Mouse (Mus musculus) intestine, embryonic 14.5 days (tissue): ENCODE data around the gene Htatip2. TPM values are rescaled to one million over a fixed set of nuclear protein-coding genes. Genes with fewer than 3 reads are reported as not detected.

ENCODE experiments used
- ATAC-seq: fragments of 200-750 bp; cut with Nextera tagmentation; replicated peaks from 2 replicates; pipeline ENCODE4 v1.8.0; 2017; ENCODE audit warnings: low read depth, moderate number of reproducible peaks, moderate TSS enrichment, moderate library complexity; ENCODE audit not compliant: low FRiP score, low TSS enrichment
- DNase-seq: peaks from one replicate; pipeline ENCODE4 v3.0.0-alpha.2; 2018; ENCODE audit warnings: low spot score
- H3K27ac ChIP-seq: fragments of 300-500 bp; sonication (generic); 2 replicates; pipeline ENCODE4 v1.5.1; 2014; ENCODE audit warnings: low read depth, mild to moderate bottlenecking, control low read depth
- H3K27me3 ChIP-seq: fragments of 300-500 bp; sonication (generic); replicated peaks from 2 replicates; pipeline ENCODE4 v1.6.1; 2014; ENCODE audit warnings: low read length, control low read depth; ENCODE audit not compliant: control insufficient read depth, insufficient read depth
- H3K36me3 ChIP-seq: fragments of 300-500 bp; sonication (generic); 2 replicates; pipeline ENCODE4 v1.6.1; 2014; ENCODE audit warnings: low read length, control low read depth; ENCODE audit not compliant: control insufficient read depth, insufficient read depth
- H3K4me1 ChIP-seq: fragments of 300-500 bp; sonication (generic); replicated peaks from 2 replicates; pipeline ENCODE4 v1.6.1; 2014; ENCODE audit warnings: low read length, control low read depth, mixed read lengths; ENCODE audit not compliant: control insufficient read depth, insufficient read depth
- H3K4me2 ChIP-seq: fragments of 300-500 bp; sonication (generic); 2 replicates; pipeline ENCODE4 v1.6.1; 2014; ENCODE audit warnings: low read length
- H3K4me3 ChIP-seq: fragments of 300-500 bp; sonication (generic); 2 replicates; pipeline ENCODE4 v1.5.1; 2014; ENCODE audit warnings: low read depth, low read length, control low read depth, mixed read lengths
- H3K9ac ChIP-seq: fragments of 300-500 bp; sonication (generic); 2 replicates; pipeline ENCODE4 v1.6.1; 2014; ENCODE audit warnings: mild to moderate bottlenecking, low read length
- H3K9me3 ChIP-seq: fragments of 300-500 bp; sonication (generic); 2 replicates; pipeline ENCODE4 v1.6.1; 2016; ENCODE audit warnings: low read length, control low read depth; ENCODE audit not compliant: control insufficient read depth
- WGBS: fragments of 180-500 bp; shearing (Covaris S2); extraction: QIAGEN DNeasy Blood & Tissue Kit; methylation state at CpG from one replicate; pipeline ENCODE4 v1.1.7; 2014; 5-methylcytosine and 5-hydroxymethylcytosine counted together
- polyA plus RNA-seq: library from polyadenylated mRNA; unstranded; fragments of >200 nt; fragmentation: Nextera tagmentation; extraction: Ambion mirVana; gene quantifications from 2 replicates; pipeline ENCODE4 v1.2.1, GENCODE M21; 2014

Gene Htatip2
- polyA plus RNA-seq, 1 experiment from 2014 or later: 14.0 TPM

DNA sequence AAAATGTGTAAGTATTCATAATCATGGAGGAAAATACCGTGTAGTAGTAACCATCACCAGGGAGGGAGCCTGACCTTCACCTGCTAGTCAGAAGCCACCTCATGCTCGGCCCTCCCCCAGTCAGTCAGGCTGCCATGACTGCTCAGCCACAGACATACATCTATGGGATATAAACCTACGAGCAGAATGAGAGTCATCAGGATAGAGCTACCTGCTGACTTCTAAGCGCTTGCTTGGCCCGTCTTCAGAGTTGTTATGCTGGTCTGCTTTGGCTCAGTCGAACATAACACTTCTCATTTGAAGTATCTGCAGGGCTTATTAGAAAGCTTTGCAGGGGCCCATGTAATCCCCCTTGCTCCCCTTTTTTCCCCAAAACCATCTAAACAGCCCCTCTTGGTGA, 44.6 kb downstream of the Htatip2 start:
- H3K4me2 ChIP-seq: no peak overlapping the region
- H3K9ac ChIP-seq: no peak overlapping the region
- H3K4me3 ChIP-seq: no peak overlapping the region
- ATAC-seq (no peak), DNase-seq (no peak)
- no peaks in the 10 kb centered on the region for H3K27me3 ChIP-seq
- H3K36me3 ChIP-seq: peaks cover 56% of the 10 kb centered on the region
- no peaks in the 10 kb centered on the region for H3K4me1 ChIP-seq
- 88% methylated on average over 6 of the region's 6 CpGs for WGBS
- H3K9me3 ChIP-seq: no peaks in the 10 kb centered on the region
- no peak overlapping the region for H3K27ac ChIP-seq

DNA sequence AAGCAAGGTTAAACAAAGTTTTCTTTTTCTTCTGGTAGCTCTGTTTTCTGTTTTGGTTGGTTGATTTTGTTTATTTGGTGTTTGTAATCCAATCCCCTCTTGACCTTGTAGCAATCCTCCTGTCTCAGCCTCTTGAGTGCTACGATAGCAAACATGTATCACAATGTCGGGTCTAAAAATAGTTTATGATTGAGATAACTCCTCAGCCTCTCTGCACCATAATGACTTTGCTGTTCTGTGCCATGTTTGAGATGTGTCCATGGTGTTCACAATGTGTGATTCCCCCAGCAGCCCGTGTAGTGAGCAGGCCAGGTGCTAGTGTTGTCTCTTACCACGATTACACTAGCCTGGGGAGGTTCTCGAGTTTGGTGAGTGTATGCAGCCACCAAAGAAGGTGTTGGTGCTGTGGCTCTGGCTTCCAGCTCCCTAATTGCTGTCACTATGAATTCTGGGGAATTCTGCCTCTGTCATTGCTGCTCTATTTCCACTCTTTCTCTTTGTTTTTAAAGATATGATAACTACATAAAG, 45.8 kb downstream of the Htatip2 start:
- Histone ChIP-seq H3K4me3 (no peak overlapping the region), H3K4me2 (no peak overlapping the region), H3K27me3 (no peaks in the 10 kb centered on the region), H3K36me3 (peaks cover 54% of the 10 kb centered on the region), H3K27ac (no peak overlapping the region), H3K4me1 (no peaks in the 10 kb centered on the region), H3K9me3 (no peaks in the 10 kb centered on the region), H3K9ac (no peak overlapping the region)
- 65% methylated on average over 5 of the region's 5 CpGs for WGBS
- no peak for ATAC-seq
- DNase-seq: no peak

DNA sequence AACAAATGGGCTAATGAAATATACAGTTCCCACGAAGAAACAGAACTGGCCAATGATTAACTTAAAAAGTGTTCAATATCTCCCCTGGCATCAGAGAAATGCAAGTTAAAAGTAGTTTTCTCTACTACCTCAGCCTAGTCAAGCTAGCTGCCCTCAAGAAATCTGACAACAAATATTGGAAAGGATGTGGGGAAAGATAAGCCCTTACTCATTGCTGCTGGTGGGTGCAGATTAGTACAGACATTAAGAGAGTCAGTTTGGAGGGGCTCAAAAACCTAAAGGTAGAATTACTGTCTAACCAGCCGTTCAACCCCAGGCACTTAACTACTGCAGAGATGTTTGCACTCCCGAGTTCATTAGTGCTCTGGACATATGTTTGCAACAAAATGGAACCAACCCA, 46.7 kb downstream of the Htatip2 start:
- Histone ChIP-seq H3K4me2 (no peak overlapping the region), H3K9me3 (no peaks in the 10 kb centered on the region), H3K4me1 (no peaks in the 10 kb centered on the region), H3K27me3 (no peaks in the 10 kb centered on the region), H3K9ac (no peak overlapping the region), H3K27ac (no peak overlapping the region), H3K36me3 (peaks cover 48% of the 10 kb centered on the region), H3K4me3 (no peak overlapping the region)
- ATAC-seq (no peak), DNase-seq (no peak)
- WGBS: 54% methylated on average over 3 of the region's 3 CpGs

DNA sequence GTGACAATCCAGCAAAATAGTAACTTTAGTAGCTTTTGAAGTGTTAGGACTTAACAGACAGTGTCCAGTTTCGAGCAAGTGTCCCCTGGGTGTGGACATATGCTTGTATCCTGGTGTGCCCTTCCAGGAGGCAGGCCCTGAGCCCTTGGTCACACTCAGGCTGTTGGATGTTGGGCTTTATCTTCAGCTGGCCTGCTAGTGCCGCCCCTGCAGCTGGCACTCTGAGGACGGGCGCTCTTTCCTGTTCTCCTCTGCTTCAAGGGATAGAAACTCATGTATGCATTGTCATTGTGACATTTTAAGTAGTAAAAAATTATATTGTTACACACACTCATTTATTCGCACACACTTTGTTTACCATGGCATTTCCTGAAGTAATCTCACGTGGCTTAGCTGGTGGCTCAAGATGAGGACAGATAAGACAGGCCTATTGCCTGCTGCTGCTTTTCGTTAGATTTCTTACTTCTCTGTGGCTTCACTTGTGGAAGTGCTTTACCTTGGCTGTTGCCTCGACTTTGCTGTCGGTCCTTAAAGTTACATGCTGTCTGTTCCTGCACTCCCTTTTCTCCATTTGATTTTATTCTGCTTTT, 48.3 kb downstream of the Htatip2 start:
- Histone ChIP-seq H3K4me1 (no peaks in the 10 kb centered on the region), H3K27me3 (no peaks in the 10 kb centered on the region), H3K27ac (no peak overlapping the region), H3K9me3 (no peaks in the 10 kb centered on the region), H3K4me2 (no peak overlapping the region), H3K36me3 (peaks cover 41% of the 10 kb centered on the region), H3K9ac (no peak overlapping the region), H3K4me3 (no peak overlapping the region)
- ATAC-seq (no peak), DNase-seq (no peak)
- WGBS: 75% methylated on average over 9 of the region's 9 CpGs

DNA sequence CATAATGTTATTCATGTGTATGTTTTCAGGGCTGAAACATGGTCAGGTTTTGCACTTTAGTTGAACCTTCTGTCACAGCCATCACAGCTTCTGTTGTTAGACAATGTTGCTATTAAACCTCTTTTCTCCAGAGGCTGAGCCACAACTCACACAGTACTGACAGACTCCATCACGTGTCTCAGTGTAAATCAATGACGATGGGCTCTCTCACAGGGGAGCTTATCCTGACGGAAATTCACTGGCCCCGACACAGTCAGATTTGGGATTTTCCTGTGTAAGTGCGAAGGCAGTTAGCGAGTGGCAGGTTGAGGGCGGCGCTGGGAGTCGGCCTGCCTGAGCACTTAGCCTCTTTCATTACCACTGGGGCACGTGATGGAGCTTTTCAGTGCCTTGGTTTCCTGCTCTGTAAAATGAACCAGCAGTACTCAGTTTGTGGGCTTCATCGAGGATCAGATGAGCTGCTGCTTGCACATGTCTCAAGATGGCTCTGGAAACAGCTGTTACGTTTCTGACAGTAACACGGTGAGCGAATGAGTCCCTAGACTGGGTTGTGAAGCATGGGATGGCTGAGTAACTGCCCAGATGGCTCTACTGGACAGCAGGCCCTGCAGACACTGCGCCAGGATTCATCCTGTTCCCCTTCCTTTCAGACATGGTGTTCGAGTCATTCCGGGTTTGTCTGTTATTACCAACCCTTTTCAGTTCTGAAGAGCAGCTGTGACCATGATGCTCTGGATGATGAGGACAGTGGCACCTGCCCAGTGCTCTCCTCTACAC, 49.1 kb downstream of the Htatip2 start:
- no peak overlapping the region for H3K4me3 ChIP-seq
- WGBS: 91% methylated on average over 17 of the region's 17 CpGs
- H3K27me3 ChIP-seq: no peaks in the 10 kb centered on the region
- H3K4me2 ChIP-seq: no peak overlapping the region
- ATAC-seq (no peak), DNase-seq (no peak)
- peaks cover 38% of the 10 kb centered on the region for H3K36me3 ChIP-seq
- no peak overlapping the region for H3K9ac ChIP-seq
- H3K9me3 ChIP-seq: no peaks in the 10 kb centered on the region
- no peaks in the 10 kb centered on the region for H3K4me1 ChIP-seq
- no peak overlapping the region for H3K27ac ChIP-seq

DNA sequence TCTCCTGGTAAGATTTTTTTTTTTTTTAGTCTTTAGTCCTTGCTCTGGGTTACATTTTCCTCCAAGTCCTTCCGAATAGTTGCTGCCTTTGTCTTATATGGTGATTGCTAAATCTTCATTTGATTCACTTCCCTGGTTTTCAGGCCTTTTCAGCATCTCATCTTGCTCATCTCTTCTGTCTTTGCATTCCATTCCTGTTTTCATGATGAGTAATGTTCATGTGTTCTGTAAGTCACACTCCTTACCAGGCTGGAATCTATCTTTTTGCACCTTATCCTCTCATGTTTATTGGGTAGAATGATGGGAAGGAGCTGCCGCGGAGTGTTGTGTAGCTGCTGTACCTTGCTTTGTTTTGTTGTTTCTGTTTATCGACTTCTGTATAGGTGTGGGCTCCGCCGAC, 50.2 kb downstream of the Htatip2 start:
- WGBS: 87% methylated on average over 6 of the region's 6 CpGs
- no peak overlapping the region for H3K9ac ChIP-seq

DNA sequence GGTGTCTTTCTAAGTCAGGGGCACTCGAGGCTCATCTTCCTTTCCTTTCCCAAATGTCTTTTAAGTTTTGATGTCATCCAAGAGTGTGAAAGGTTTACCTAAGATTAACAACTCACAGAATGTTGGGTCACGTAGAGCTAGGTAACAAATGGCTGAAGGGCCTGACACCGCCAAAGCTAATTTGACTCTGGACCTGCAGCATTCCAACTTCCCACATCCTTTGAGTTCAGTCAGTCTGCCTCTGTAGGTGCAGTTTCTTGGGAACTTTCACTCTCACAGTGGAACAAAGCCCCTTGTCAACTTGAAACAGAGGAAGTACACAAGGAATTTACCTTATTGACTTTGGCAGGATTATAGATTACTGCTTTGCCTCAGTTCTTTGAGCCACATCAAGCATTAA, 50.6 kb downstream of the Htatip2 start:
- Histone ChIP-seq H3K36me3 (peaks cover 42% of the 10 kb centered on the region), H3K27me3 (no peaks in the 10 kb centered on the region), H3K9me3 (no peaks in the 10 kb centered on the region), H3K27ac (no peak overlapping the region), H3K4me2 (no peak overlapping the region), H3K4me1 (no peaks in the 10 kb centered on the region), H3K9ac (no peak overlapping the region), H3K4me3 (no peak overlapping the region)
- ATAC-seq (no peak), DNase-seq (no peak)
- 74% methylated on average over 3 of the region's 3 CpGs for WGBS

More for the DNA sequence above, 50.2 kb downstream of the Htatip2 start:
- Histone ChIP-seq H3K4me3 (no peak overlapping the region), H3K4me2 (no peak overlapping the region), H3K36me3 (peaks cover 37% of the 10 kb centered on the region), H3K9me3 (no peaks in the 10 kb centered on the region), H3K4me1 (no peaks in the 10 kb centered on the region), H3K27me3 (no peaks in the 10 kb centered on the region), H3K27ac (no peak overlapping the region)
- no peak for ATAC-seq
- no peak for DNase-seq

DNA sequence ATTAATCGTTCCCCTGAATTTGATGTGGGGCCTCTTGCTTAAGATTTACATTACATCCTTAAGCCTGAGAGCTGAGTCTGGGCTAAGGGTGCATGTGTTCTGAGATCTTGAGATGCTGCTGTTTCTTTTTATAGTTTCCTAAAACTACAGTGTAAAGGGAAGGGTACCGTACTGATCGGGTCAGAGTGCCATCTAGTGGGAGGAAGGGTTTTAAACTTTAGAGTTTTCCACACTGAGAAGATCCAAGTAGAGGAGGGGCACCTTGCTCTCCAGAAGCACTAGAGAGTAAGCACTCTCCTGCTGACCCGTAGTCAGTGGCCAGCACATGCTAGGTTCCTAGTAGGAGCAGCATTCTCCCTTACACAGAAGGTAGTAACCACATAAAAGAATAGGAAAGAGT, 52.4 kb downstream of the Htatip2 start:
- peaks cover 46% of the 10 kb centered on the region for H3K36me3 ChIP-seq

More for the DNA sequence above, 52.4 kb downstream of the Htatip2 start:
- Histone ChIP-seq H3K9me3 (peaks cover 2% of the 10 kb centered on the region; the same call in 1 of the 2 replicates), H3K4me3 (no peak overlapping the region), H3K27ac (no peak overlapping the region), H3K9ac (no peak overlapping the region), H3K4me2 (no peak overlapping the region), H3K4me1 (no peaks in the 10 kb centered on the region), H3K27me3 (no peaks in the 10 kb centered on the region)
- ATAC-seq (no peak), DNase-seq (no peak)
- WGBS: 61% methylated on average over 4 of the region's 4 CpGs
